Mouse (Mus musculus) thymus, adult 2 months (tissue): Measurements from ENCODE around the gene Elof1.

Source experiments
- CTCF ChIP-seq: fragments of 200-500 bp; IDR thresholded peaks from 2 replicates; pipeline ENCODE4 v1.5.1; 2012; ENCODE audit warnings: mild to moderate bottlenecking, control low read depth, low read length, moderate library complexity, borderline replicate concordance; ENCODE audit not compliant: control insufficient read depth, poor library complexity, insufficient read depth; ENCODE audit errors: extremely low read depth
- POLR2A ChIP-seq: fragments of 200-500 bp; IDR thresholded peaks from 2 replicates; pipeline ENCODE4 v1.6.1; 2012; ENCODE audit warnings: mild to moderate bottlenecking, low read length, control low read depth, moderate library complexity; ENCODE audit not compliant: control insufficient read depth, poor library complexity, insufficient read depth; ENCODE audit errors: extremely low read depth

GRCm38 (mm10) chr9:22162912-22163311, 45.9 kb upstream of the Elof1 start:
- TF ChIP-seq CTCF (no peak), POLR2A (no peak)
